Mouse (Mus musculus): ENCODE data around the gene Tnnc2.

Gene Tnnc2

GRCm38 (mm10) chr2:164779481-164780086, at the start of gene Tnnc2:
Tnnc2 (minus strand) TSS chr2:164779967.
- in situ Hi-C loops (cut with MboI; ENCODE audit: low sequenced_read_pairs): no loop called here

- in situ Hi-C loops (cut with MboI; ENCODE audit: low sequenced_read_pairs): no loop called here
Measured at GRCm38 (mm10) chr2:164829090-164829489, 49.3 kb upstream of the Tnnc2 start.

- in situ Hi-C loops (cut with MboI; ENCODE audit: low sequenced_read_pairs): no loop called here
Measured at GRCm38 (mm10) chr2:164828437-164828836, 48.7 kb upstream of the Tnnc2 start, which contains the start of gene Spata25. Spata25 (minus strand) TSS chr2:164828537.

- in situ Hi-C loops (cut with MboI; ENCODE audit: low sequenced_read_pairs): no loop called here
Measured at GRCm38 (mm10) chr2:164827146-164827850, 47.5 kb upstream of the Tnnc2 start.

GRCm38 (mm10) chr2:164825521-164825920, 45.8 kb upstream of the Tnnc2 start:
- in situ Hi-C loops (cut with MboI; ENCODE audit: low sequenced_read_pairs): no loop called here

- in situ Hi-C loops (cut with MboI; ENCODE audit: low sequenced_read_pairs): no loop called here
Measured at GRCm38 (mm10) chr2:164823969-164824368, 44.2 kb upstream of the Tnnc2 start.

DNA sequence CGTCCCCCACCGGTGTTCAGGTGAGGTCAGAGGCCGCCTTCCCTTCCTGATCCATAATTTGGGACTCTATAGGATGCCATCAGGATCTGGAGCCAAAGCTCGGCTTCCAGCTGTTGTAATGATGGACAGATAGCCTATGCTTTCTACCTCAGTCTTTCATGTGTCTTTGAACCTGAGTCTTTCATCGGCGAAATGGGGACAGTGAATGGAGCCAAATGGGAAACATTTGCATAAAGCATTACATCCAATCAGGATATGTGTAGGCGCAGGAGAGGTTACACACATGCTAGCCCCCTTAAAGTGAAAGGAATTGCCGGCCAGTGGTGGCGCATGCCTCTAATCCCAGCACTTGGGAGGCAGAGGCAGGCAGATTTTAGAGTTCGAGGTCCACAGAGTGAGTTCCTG, 43.4 kb upstream of the Tnnc2 start:
- in situ Hi-C loops (cut with MboI; ENCODE audit: low sequenced_read_pairs): no loop called here

DNA sequence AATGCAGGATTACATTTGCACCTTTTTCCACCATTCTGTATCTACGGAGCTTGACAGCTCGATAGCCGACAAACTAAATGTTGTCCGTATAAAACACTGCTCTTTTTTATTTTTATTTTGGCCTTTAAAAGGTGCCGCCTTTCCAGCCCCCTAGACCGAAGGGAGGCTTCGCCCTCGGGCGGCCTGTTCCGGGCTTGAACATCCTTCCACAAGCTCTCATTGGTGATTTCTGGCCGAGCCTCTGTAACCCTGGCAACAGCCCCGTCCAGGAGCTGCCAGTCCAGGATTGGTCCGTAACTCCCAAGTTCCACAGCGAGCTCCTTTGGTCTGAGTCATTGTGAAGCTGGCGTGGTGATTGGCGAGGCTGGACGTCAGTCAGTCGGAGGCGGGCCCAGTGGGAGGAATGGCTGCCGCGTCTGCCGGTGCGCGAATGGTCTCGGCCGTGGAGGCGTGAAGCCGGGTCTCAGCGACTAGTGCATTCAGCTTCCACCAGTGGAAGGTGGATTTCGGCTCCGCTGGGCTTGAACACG, 42.9 kb upstream of the Tnnc2 start, which contains the start of gene Zswim1:
TSS of gene Zswim1 (plus strand) at position 51 of the 530 bp plus-strand sequence.
- in situ Hi-C loops (cut with MboI; ENCODE audit: low sequenced_read_pairs): no loop called here

- in situ Hi-C loops (cut with MboI; ENCODE audit: low sequenced_read_pairs): no loop called here
Measured at GRCm38 (mm10) chr2:164821060-164821459, 41.3 kb upstream of the Tnnc2 start.

- in situ Hi-C loops (cut with MboI; ENCODE audit: low sequenced_read_pairs): no loop called here
Measured at GRCm38 (mm10) chr2:164817703-164818102, 37.9 kb upstream of the Tnnc2 start.

DNA sequence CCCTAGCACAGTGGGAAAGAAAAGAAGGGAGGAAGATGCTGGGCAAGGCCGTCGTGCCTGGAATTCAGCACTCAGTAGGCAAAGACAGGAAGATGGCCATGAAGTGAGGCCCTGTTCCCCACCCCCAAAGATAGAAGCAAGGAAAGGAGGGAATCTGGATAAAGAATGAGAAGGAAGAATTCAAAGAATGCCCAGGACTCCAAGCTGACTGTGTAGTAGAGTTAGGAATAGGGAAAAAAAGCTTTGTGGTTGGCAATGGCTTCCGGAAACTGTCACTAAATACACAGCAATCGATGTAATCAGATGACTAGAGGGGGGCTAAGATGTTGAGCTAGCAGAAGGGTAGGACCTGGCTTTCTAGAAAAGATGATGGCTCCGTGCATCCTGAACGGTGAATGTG, 37.4 kb upstream of the Tnnc2 start:
- in situ Hi-C loops (cut with MboI; ENCODE audit: low sequenced_read_pairs): no loop called here

DNA sequence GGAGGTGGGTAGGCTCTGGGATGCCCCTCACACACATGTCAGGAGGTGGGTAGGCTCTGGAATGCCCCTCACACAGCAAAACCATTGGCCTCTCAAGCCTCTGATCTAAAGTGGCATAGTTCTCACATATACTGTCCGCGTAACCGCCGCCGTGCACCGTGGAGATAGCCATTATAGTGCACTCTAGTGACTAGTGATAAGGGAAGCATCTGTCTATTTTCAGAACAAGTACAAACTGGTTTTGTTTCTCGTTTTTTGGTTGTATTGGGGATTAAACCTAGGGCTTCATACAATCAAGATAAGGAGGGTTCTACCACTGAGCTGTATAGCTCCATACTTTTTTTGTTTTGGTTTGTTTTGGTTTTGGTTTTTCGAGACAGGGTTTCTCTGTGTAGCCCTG, 36.1 kb upstream of the Tnnc2 start:
- in situ Hi-C loops (cut with MboI; ENCODE audit: low sequenced_read_pairs): no loop called here

DNA sequence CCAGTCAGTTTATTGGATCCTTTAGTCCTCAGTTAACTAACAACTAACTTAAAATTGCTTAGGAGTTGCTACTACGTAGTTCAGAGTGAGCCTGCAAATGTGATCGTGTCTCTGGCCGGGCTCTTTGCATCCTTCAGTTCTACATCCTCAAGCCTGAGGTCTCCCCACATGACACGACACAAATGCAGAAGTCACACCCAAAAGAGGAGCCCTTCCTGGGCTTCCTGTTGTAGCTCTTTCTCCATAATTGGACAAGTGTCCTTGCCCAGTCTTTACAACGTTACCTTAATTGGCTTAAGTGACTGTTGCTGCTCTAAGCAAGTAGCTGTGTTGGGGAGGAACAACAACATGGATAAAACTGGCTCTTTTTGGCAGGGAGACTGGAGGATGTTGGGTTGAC, 35.6 kb upstream of the Tnnc2 start:
- in situ Hi-C loops (cut with MboI; ENCODE audit: low sequenced_read_pairs): no loop called here

- in situ Hi-C loops (cut with MboI; ENCODE audit: low sequenced_read_pairs): no loop called here
Measured at GRCm38 (mm10) chr2:164813557-164813956, 33.8 kb upstream of the Tnnc2 start.

DNA sequence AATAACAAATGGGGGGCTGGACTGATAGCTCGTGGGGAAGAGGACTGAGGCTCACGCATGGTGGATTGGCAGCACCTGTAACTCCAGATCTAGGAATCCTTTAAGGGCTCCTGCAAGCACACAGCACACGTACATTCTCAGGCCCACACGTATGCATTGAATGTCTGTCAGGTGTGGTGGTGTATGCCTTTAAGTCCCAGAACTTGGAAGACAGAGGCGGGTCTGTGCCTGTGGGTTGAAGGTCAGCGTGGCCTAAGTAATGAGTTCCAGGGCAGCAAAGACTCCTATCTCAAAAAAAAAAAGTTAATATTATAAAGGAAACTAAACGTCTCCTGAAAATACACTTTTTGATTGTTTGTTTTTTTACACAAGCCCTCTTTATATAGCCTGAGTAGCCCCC, 26.8 kb upstream of the Tnnc2 start:
- in situ Hi-C loops (cut with MboI; ENCODE audit: low sequenced_read_pairs): no loop called here

DNA sequence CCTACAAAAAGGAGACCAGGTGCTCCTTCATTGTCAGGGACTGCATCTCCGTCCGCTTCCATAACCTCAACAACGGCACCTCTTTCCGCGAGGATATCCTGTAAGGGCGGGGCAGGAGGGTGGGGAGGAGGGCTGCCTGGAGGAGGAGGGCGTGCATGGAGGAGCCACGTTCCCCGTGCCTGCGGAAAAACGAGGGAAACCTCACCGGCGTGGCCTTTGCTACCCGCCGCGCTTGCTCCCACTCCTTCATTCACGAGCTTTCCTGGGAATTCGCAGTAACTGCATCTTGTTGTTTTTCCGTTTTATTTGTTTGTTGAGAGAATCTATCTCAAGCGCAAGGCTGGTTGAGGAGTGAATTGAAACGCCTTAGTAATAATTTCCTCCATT, 25.6 kb upstream of the Tnnc2 start:
- in situ Hi-C loops (cut with MboI; ENCODE audit: low sequenced_read_pairs): no loop called here

GRCm38 (mm10) chr2:164804533-164805331, 25.0 kb upstream of the Tnnc2 start, which contains the start of the genes Acot8 and Zswim3:
Acot8 (minus strand) TSS chr2:164804882.
Zswim3 (plus strand) TSS chr2:164805098.
- in situ Hi-C loops (cut with MboI; ENCODE audit: low sequenced_read_pairs): no loop called here

DNA sequence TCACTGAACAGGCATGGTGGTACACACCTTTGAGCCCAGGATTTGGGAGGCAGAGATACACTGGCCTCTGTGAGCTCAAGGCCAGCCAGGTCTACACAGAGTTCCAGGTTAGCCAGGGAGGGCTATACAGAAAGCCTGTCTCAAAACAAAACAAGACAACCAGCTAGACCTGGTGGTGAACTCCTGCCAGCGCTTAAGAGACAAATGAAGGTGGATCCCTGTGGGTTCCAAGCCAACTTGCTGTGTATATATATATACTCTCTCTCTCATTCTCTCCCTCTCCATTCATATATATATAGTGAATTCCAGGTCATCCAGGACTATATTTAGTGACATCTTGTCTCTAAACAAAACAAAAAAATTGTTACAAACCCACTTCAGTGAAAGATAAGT, 24.1 kb upstream of the Tnnc2 start:
- in situ Hi-C loops (cut with MboI; ENCODE audit: low sequenced_read_pairs): no loop called here

DNA sequence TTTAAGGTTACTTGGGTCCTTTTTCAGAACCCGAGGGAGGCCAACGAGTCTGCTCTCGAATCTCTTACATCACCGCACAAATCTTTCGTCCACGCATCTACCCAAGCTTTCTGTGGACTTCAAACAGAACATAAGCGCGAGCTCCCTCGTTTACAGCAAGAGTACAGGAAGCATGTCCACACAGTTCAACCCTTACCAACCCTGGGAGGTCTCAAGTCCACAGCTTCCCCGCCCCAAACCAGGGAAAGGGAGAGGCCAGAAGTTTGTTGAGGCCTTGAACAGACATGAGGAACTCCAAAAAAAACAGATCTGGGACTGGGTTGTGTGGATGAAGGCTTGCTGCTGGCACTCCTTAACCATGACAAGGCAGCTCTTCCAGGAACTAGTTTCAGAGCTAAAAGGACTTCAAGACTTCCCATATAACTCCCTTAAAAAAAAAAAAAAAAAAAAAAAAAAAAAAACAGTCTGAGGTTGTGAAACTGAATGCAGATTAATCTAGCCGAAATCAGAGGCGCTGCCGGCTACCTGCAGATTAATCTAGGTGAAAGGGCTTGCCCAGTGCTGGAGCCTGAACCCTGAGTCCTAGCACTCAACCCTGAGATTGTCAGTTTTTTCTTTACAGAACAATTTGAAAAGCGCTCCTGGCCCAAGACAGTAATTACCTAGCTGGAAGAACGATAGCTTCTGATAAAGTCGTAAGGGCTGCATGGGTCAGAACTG, 23.6 kb upstream of the Tnnc2 start:
- in situ Hi-C loops (cut with MboI; ENCODE audit: low sequenced_read_pairs): no loop called here

GRCm38 (mm10) chr2:164800252-164801004, 20.7 kb upstream of the Tnnc2 start:
- in situ Hi-C loops (cut with MboI; ENCODE audit: low sequenced_read_pairs): no loop called here
